Mouse (Mus musculus): ENCODE measurements around the gene Tnfrsf8. TPM values are rescaled to one million over a fixed set of nuclear protein-coding genes. Genes with fewer than 3 reads are reported as not detected.
"Not testable (repeated sequence)": the region's sequence is repeated elsewhere in the genome, so short reads cannot be mapped to it uniquely, and the experiment has no call there.

Tnfrsf8 gene
- polyA plus RNA-seq, 1 experiment from 2014 or later, result 0.08 TPM

DNA sequence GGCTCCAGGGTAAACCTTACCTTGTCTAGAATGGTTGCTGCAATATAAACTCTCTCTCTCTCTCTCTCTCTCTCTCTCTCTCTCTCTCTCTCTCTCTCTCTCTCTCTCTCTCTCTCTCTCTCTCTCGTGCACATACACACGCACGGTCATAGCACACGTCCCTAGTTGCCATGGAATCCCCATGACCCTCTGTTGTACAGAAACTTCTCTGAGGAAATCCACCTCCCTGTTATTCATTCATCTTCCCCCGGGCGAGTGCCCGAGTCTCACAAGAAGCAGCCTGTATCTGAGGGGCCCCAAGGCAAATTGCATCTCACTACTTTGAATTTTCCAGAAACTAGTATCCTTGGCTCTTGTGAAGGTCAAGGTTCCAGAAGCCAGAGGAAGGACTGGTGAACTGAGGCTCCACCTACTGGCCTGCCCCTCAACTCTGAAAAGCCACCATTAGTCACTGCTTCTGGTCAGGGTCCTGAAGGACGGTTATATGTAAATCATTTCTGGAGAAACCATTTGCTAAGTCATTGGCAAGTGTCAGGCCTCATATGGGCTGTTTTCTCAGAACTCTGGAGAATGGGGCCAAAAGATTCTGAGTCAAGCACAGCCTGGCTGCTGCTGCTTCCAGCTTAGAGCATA is 8.1 kb upstream of the Tnfrsf8 start:
- 82% methylated on average over 8 of the region's 8 CpGs for WGBS
- no peak for ATAC-seq
- no peak overlapping the region for H3K4me2 ChIP-seq
- H3K27me3 ChIP-seq, result no peaks in the 10 kb centered on the region
- no peak overlapping the region for H3K9ac ChIP-seq
- H3K27ac ChIP-seq, result no peak overlapping the region
- no peaks in the 10 kb centered on the region; the same call in 1 of the 2 replicates for H3K9me3 ChIP-seq (replicated peaks)
- no peak overlapping the region for H3K4me3 ChIP-seq
- no peaks in the 10 kb centered on the region for H3K4me1 ChIP-seq
- H3K36me3 ChIP-seq (ENCODE audit: poor library complexity, severe bottlenecking), result no peaks in the 10 kb centered on the region

DNA sequence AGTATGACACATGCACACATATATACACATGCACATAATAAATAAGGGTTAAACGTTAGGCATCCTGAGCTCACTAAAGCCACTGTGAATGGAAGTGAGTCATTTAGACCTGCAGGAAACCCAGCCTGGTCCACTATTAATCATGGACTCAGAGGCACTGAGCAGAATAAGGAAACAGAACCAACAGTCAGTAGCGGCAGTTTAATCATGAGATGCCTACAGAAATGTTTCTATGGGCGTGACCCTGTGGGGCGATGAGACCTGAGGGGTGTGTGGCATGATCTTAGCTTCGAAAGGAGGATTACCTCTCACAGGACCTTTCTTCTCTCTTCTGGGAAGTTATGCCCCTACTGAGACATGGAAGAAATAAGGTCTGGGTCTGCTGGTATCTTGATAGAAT is 7.2 kb upstream of the Tnfrsf8 start:
- no peak overlapping the region for H3K4me2 ChIP-seq
- no peaks in the 10 kb centered on the region for H3K4me1 ChIP-seq
- H3K27ac ChIP-seq, result no peak overlapping the region
- no peak overlapping the region for H3K9ac ChIP-seq
- no peaks in the 10 kb centered on the region for H3K27me3 ChIP-seq
- no peak for ATAC-seq
- no peaks in the 10 kb centered on the region for H3K36me3 ChIP-seq (ENCODE audit: poor library complexity, severe bottlenecking)
- no peak overlapping the region for H3K4me3 ChIP-seq
- no peaks in the 10 kb centered on the region; the same call in 1 of the 2 replicates for H3K9me3 ChIP-seq (replicated peaks)
- WGBS, result 91% methylated on average over 5 of the region's 5 CpGs

- 86% methylated on average over 4 of the region's 4 CpGs for WGBS
- no peak for ATAC-seq
Measured at GRCm38 (mm10) chr4:145320624-145321023, 5.7 kb upstream of the Tnfrsf8 start.

DNA sequence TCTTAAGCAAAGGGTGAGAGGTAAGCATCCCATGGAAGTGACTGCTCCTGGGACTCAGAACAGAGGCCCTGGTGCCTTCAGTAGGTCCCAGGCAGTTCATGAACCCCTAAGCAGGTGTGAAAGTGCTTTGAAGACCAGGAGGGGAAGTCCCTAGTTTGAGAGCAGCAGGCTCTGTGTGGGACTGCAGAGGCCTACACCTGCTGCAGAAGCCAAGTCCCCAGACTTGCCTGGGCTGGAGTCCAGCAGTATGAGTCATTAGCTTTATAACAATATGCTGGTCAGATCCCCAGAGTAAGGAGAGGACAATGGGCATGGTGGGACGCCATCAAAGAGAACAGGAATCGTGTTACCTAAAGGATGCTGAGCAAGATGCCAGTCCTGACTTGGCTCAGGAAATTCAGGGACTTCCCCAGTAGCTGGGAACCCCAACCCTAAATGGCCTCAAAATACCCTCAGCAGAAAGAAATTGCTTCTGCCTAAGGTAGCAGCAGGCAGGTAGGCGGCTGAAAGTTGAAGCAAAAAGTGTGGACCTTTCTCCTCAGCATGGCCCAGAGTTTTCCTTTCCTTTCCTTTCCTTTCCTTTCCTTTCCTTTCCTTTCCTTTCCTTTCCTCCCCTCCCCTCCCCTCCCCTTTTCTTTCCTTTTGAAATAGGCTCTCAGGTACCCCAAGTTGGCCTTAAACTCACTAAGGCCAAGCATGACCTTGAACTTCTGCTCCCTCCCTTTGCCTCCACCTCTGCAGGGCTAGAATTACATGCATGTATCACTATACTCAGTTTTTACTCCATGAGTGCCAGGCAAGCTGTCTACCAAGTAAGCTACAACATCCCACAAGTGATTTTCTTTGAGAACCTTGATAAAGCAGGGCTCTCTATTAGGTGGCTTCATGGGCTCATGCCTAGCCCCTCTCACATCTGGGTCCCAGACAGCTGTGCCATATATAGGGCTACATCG is 4.6 kb upstream of the Tnfrsf8 start:
- no peak for ATAC-seq
- WGBS, result 71% methylated on average over 4 of the region's 4 CpGs
- Histone ChIP-seq H3K9ac (no peak overlapping the region), H3K4me3 (no peak overlapping the region), H3K4me1 (no peaks in the 10 kb centered on the region), H3K4me2 (no peak overlapping the region), H3K9me3 (replicated peaks) (no peaks in the 10 kb centered on the region; the same call in 1 of the 2 replicates), H3K27me3 (peaks cover 8% of the 10 kb centered on the region; the same call in 1 of the 2 replicates), H3K36me3 (ENCODE audit: poor library complexity, severe bottlenecking) (no peaks in the 10 kb centered on the region), H3K27ac (no peak overlapping the region)

More at GRCm38 (mm10) chr4:145320624-145321023, 5.7 kb upstream of the Tnfrsf8 start:
- Histone ChIP-seq H3K27ac (no peak overlapping the region), H3K4me3 (no peak overlapping the region), H3K9me3 (replicated peaks) (no peaks in the 10 kb centered on the region; the same call in 1 of the 2 replicates), H3K9ac (no peak overlapping the region), H3K4me2 (no peak overlapping the region), H3K4me1 (no peaks in the 10 kb centered on the region), H3K36me3 (ENCODE audit: poor library complexity, severe bottlenecking) (no peaks in the 10 kb centered on the region), H3K27me3 (no peaks in the 10 kb centered on the region)

DNA sequence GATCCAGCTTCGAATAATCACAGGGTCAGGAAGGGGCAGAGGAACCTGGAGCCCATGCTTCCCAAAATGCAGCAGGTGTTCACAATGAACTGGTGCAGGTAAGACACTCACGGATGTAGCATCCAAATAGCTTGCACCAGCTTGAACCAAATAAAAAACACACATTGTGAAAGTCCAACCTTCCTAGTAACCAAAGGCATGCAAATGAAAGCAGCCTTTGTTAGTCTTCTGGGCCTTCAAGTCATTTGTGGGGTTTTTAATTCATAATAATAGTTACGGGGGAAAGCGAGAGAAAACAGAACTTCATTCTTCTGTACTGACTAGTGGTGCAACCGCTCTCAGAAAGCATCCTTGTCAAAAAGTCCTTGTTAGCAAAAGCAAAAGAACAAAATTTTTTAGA is 1.7 kb upstream of the Tnfrsf8 start:
- no peak overlapping the region for H3K4me2 ChIP-seq
- WGBS, result 87% methylated on average over 5 of the region's 5 CpGs
- H3K4me1 ChIP-seq, result no peaks in the 10 kb centered on the region
- no peaks in the 10 kb centered on the region for H3K36me3 ChIP-seq (ENCODE audit: poor library complexity, severe bottlenecking)
- H3K27me3 ChIP-seq, result peaks cover 12% of the 10 kb centered on the region; the same call in 1 of the 2 replicates
- no peak overlapping the region for H3K4me3 ChIP-seq
- no peaks in the 10 kb centered on the region for H3K9me3 ChIP-seq (replicated peaks)
- no peak overlapping the region for H3K27ac ChIP-seq
- no peak overlapping the region for H3K9ac ChIP-seq
- ATAC-seq, result no peak

DNA sequence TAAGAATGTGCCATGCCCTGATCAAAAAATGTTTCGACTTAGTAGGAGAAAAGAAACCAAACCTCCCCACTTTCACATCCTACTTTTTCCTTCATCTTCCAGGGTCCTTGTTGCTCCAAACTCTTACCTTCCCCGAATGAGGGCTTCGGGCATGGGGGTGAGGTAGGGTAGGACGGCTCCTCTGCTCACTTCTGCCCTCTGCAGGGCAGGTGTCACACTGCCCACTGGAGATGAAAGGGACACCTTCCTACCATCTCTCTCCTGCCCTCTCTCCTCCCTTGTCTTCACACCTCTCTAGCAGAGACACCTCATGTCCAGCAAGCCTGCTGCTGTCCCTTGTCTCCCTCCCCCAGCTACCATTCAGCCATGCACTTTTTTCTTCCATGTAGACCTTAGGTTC is 998 bp downstream of the Tnfrsf8 start:
- peaks cover 12% of the 10 kb centered on the region; the same call in 1 of the 2 replicates for H3K27me3 ChIP-seq
- H3K27ac ChIP-seq, result no peak overlapping the region
- H3K9me3 ChIP-seq (replicated peaks), result no peaks in the 10 kb centered on the region
- H3K4me3 ChIP-seq, result no peak overlapping the region
- H3K4me1 ChIP-seq, result no peaks in the 10 kb centered on the region
- no peak overlapping the region for H3K9ac ChIP-seq
- 85% methylated on average over 4 of the region's 4 CpGs for WGBS
- no peak for ATAC-seq
- no peak overlapping the region for H3K4me2 ChIP-seq
- no peaks in the 10 kb centered on the region for H3K36me3 ChIP-seq (ENCODE audit: poor library complexity, severe bottlenecking)

DNA sequence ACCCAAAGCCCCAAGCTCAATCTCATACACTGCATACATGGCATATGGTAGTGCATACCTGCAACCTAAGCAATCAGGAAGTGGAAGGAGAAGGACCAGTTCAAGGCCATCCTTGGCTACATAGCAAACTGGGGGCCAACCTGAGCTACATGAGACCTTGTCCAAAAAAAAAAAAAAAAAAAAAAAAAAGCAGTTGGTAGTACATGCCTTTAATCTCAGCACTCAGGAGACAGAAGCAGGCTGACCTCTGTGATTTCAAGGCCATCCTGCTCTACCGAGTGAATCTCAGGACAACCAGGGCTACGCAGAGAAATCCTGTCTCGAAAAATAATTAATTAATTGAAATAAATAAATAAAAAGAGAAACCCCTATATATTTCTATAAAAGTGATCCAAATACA is 1.7 kb downstream of the Tnfrsf8 start:
- Histone ChIP-seq H3K9me3 (replicated peaks) (no peaks in the 10 kb centered on the region), H3K27ac (no peak overlapping the region)
- WGBS, result 92% methylated on average over 3 of the region's 3 CpGs

GRCm38 (mm10) chr4:145312530-145312929 is 2.4 kb downstream of the Tnfrsf8 start:
- H3K4me3 ChIP-seq, result no peak overlapping the region
- no peaks in the 10 kb centered on the region for H3K36me3 ChIP-seq (ENCODE audit: poor library complexity, severe bottlenecking)
- H3K4me2 ChIP-seq, result no peak overlapping the region
- no peaks in the 10 kb centered on the region for H3K9me3 ChIP-seq (replicated peaks)
- H3K27me3 ChIP-seq, result peaks cover 12% of the 10 kb centered on the region; the same call in 1 of the 2 replicates
- H3K4me1 ChIP-seq, result no peaks in the 10 kb centered on the region
- no peak for ATAC-seq
- 77% methylated on average over 7 of the region's 7 CpGs for WGBS
- no peak overlapping the region for H3K9ac ChIP-seq
- H3K27ac ChIP-seq, result no peak overlapping the region

More for the DNA sequence above, 1.7 kb downstream of the Tnfrsf8 start:
- ATAC-seq, result no peak
- H3K4me3 ChIP-seq, result no peak overlapping the region
- no peak overlapping the region for H3K9ac ChIP-seq
- peaks cover 12% of the 10 kb centered on the region; the same call in 1 of the 2 replicates for H3K27me3 ChIP-seq
- no peak overlapping the region for H3K4me2 ChIP-seq
- H3K36me3 ChIP-seq (ENCODE audit: poor library complexity, severe bottlenecking), result no peaks in the 10 kb centered on the region
- no peaks in the 10 kb centered on the region for H3K4me1 ChIP-seq

GRCm38 (mm10) chr4:145310859-145311258 is 4.1 kb downstream of the Tnfrsf8 start:
- no peaks in the 10 kb centered on the region for H3K4me1 ChIP-seq
- WGBS, result 89% methylated on average over 2 of the region's 2 CpGs
- ATAC-seq, result no peak
- H3K9me3 ChIP-seq (replicated peaks), result no peaks in the 10 kb centered on the region
- no peak overlapping the region for H3K4me2 ChIP-seq
- no peak overlapping the region for H3K27ac ChIP-seq
- H3K36me3 ChIP-seq (ENCODE audit: poor library complexity, severe bottlenecking), result no peaks in the 10 kb centered on the region
- H3K27me3 ChIP-seq, result peaks cover 12% of the 10 kb centered on the region; the same call in 1 of the 2 replicates
- no peak overlapping the region for H3K9ac ChIP-seq
- H3K4me3 ChIP-seq, result no peak overlapping the region

DNA sequence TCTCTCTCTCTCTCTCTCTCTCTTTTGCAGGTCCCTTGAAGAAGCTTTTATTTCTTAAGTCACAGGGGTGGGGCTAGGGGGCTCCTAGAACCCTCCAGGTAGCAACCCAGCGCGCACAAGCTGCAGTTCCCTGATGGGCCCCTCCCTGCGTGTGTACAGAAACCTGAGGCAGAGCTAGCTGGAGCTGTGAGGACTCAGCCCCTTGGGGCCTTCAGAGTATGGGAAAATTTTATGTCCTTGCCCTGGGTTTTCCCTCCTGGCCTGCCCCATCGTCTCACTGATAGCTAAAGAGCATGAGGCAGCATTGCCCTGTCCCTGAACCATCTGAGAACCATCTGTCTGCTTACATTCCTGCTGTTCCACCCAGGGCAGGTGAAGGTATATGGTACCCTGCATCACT is 8.5 kb downstream of the Tnfrsf8 start:
- no peak overlapping the region for H3K4me3 ChIP-seq
- no peaks in the 10 kb centered on the region for H3K27me3 ChIP-seq
- no peak overlapping the region for H3K27ac ChIP-seq
- no peak overlapping the region for H3K9ac ChIP-seq
- H3K9me3 ChIP-seq (replicated peaks), result no peaks in the 10 kb centered on the region
- 30% methylated on average over 4 of the region's 4 CpGs for WGBS
- ATAC-seq, result no peak
- no peak overlapping the region for H3K4me2 ChIP-seq
- H3K36me3 ChIP-seq (ENCODE audit: poor library complexity, severe bottlenecking), result no peaks in the 10 kb centered on the region
- H3K4me1 ChIP-seq, result no peaks in the 10 kb centered on the region

- H3K4me1 ChIP-seq; H3K36me3 ChIP-seq (ENCODE audit: poor library complexity, severe bottlenecking); ATAC-seq; H3K9me3 ChIP-seq (replicated peaks); H3K27ac ChIP-seq; H3K4me3 ChIP-seq; H3K4me2 ChIP-seq; H3K9ac ChIP-seq; H3K27me3 ChIP-seq: not testable (repeated sequence)
- 60% methylated on average over 2 of the region's 2 CpGs for WGBS
Measured at GRCm38 (mm10) chr4:145305661-145306362, 9.2 kb downstream of the Tnfrsf8 start.

GRCm38 (mm10) chr4:145304109-145304508 is 10.9 kb downstream of the Tnfrsf8 start:
- no peaks in the 10 kb centered on the region for H3K27me3 ChIP-seq
- H3K9ac ChIP-seq, result no peak overlapping the region
- WGBS, result 47% methylated on average over 4 of the region's 4 CpGs
- H3K9me3 ChIP-seq (replicated peaks), result no peaks in the 10 kb centered on the region
- H3K27ac ChIP-seq, result no peak overlapping the region
- no peaks in the 10 kb centered on the region for H3K4me1 ChIP-seq
- no peak overlapping the region for H3K4me2 ChIP-seq
- no peaks in the 10 kb centered on the region for H3K36me3 ChIP-seq (ENCODE audit: poor library complexity, severe bottlenecking)
- ATAC-seq, result peak; percentile 75
- H3K4me3 ChIP-seq, result no peak overlapping the region
